Mouse (Mus musculus): ENCODE measurements around the gene Trio. TPM values are rescaled to one million over a fixed set of nuclear protein-coding genes. Genes with fewer than 3 reads are reported as not detected.

Gene Trio
- polyA plus RNA-seq, 1 experiment from 2014 or later: 44.7 TPM

DNA sequence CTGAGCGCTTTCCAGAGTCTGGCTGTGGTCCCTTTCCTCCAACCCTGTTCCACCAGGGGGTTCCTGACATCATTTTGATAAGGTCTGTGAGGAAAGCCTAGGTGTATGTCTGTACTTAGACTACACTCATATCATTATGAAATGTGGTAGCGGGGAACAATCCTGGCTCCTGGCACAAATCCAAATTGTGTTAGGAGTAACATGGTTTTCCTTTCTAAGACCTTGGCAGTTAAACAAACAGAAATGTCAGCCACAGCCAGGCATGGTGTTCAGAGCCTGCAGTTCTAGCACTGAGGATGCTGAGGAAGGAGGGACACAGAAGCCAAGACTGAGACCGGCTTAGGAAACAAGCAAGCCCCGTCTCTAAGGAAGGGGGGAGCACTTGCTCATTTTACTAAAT is 119.2 kb downstream of the Trio start:
- no peak for ATAC-seq (replicated peaks)

DNA sequence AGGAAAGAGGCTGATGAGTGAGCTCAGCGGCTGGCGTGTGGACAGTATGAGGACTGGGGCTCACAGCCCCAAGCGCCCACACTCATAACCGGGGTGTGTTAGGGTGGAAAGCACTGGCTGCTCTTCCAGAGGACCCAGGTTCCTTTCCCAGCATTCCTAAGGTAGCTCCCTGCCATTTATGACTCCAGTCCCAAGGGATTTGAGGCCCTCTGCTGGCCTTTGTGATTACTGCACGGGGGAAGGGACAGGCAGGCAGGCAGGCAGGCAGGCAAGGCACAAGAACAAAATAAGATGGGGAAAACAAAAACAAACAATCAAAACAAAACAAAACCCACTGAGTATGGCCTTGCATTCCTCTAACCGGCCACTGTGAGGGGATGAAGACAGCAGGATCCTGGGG is 120.3 kb downstream of the Trio start:
- Histone ChIP-seq H3K4me1 (peaks cover 49% of the 10 kb centered on the region), H3K36me3 (peaks cover 15% of the 10 kb centered on the region), H3K9ac (replicated peaks) (no peak overlapping the region), H3K9me3 (no peaks in the 10 kb centered on the region), H3K4me2 (replicated peaks) (no peak overlapping the region), H3K27ac (replicated peaks) (no peak overlapping the region), H3K27me3 (no peaks in the 10 kb centered on the region), H3K4me3 (no peak overlapping the region)
- ATAC-seq (replicated peaks): peak; percentile 27; the same call in 1 of the 2 replicates
- 63% methylated on average over 6 of the region's 6 CpGs for WGBS

More for the DNA sequence above, 119.2 kb downstream of the Trio start:
- Histone ChIP-seq H3K4me1 (peaks cover 49% of the 10 kb centered on the region), H3K9ac (replicated peaks) (no peak overlapping the region), H3K9me3 (no peaks in the 10 kb centered on the region), H3K4me2 (replicated peaks) (no peak overlapping the region), H3K27me3 (no peaks in the 10 kb centered on the region), H3K4me3 (no peak overlapping the region), H3K36me3 (peaks cover 9% of the 10 kb centered on the region; the same call in 1 of the 2 replicates), H3K27ac (replicated peaks) (0 out of 2 replicates have a peak overlapping the region, but pooled peaks have one; percentile 0)
- 34% methylated on average over 4 of the region's 4 CpGs for WGBS

DNA sequence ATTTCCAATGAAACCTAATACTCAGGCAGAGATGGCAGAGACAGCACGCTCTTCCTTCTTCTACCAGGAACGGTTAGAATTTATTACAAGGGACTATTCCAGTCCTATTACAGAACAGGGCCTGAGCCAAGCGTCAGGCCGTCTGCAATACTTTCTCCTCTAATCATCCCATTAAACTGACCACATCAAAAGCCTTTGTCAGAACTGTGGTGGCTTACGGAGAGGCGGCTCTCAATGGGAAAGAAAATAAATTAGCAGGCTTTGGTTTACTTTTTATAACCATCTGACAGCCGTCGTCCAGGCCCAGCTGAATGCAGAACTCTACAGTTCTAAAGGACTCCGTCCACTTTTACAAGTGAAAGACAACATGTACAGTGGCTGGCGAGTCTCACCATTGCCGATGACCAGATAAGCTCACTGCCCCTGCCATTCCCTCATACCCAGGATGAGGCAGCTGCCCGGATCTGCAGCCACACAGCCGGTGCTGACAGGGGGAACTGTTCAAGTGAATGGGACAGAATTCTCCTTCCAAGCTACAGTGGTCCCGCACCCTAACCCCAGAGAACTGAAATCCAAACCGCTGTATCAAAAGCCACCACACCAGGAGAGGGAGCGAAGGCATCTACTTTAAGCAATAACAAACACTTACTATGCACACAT is 121.2 kb downstream of the Trio start:
- ATAC-seq (replicated peaks): no peak

GRCm38 (mm10) chr15:27901200-27901599 is 124.4 kb downstream of the Trio start:
- H3K4me1 ChIP-seq: peaks cover 32% of the 10 kb centered on the region
- no peaks in the 10 kb centered on the region for H3K9me3 ChIP-seq
- 87% methylated on average over 15 of the region's 15 CpGs for WGBS
- H3K4me2 ChIP-seq (replicated peaks): no peak overlapping the region
- H3K4me3 ChIP-seq: no peak overlapping the region
- H3K27ac ChIP-seq (replicated peaks): no peak overlapping the region
- no peak for ATAC-seq (replicated peaks)
- no peaks in the 10 kb centered on the region for H3K27me3 ChIP-seq
- H3K9ac ChIP-seq (replicated peaks): no peak overlapping the region
- H3K36me3 ChIP-seq: peaks cover 29% of the 10 kb centered on the region

More for the DNA sequence above, 121.2 kb downstream of the Trio start:
- WGBS: 40% methylated on average over 16 of the region's 16 CpGs
- Histone ChIP-seq H3K4me3 (no peak overlapping the region), H3K27me3 (no peaks in the 10 kb centered on the region), H3K9ac (replicated peaks) (no peak overlapping the region), H3K36me3 (peaks cover 18% of the 10 kb centered on the region), H3K4me2 (replicated peaks) (no peak overlapping the region), H3K9me3 (no peaks in the 10 kb centered on the region), H3K4me1 (peaks cover 49% of the 10 kb centered on the region), H3K27ac (replicated peaks) (no peak overlapping the region; the same call in 1 of the 2 replicates)

DNA sequence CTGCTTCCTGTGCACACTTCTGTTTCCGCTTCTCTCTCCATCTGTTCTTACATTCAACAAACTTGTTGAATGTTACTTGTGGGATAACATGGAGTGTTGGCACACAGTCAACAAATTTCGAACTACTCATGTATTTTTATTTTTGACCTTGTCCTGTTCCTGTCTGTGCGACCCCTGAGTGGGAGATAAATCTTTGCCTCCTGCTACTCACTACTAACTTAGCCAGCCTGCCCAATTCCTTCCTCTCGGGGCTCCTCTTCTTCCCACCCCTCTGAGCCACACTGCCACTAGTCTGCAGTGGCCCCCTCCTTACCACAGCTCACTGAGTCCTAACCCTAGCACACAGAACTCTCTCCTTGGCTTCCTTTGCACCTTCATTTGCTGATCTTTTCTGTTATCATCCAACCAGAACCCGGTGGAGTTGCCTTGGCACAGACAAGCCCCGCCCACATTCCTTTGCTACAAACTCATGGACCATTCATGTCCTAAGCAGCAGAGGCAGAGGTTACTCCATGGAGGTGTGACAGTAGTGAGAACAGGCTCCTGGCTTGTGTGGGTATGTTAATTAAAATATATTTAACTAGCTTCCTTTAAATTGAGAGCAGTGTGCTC is 126.7 kb downstream of the Trio start:
- peaks cover 33% of the 10 kb centered on the region for H3K36me3 ChIP-seq
- no peaks in the 10 kb centered on the region for H3K27me3 ChIP-seq
- ATAC-seq (replicated peaks): no peak
- WGBS: 87% methylated on average over 6 of the region's 6 CpGs
- no peak overlapping the region for H3K27ac ChIP-seq (replicated peaks)
- no peaks in the 10 kb centered on the region for H3K9me3 ChIP-seq
- H3K9ac ChIP-seq (replicated peaks): no peak overlapping the region
- H3K4me2 ChIP-seq (replicated peaks): no peak overlapping the region
- H3K4me1 ChIP-seq: peaks cover 10% of the 10 kb centered on the region
- H3K4me3 ChIP-seq: no peak overlapping the region

- H3K9ac ChIP-seq (replicated peaks): no peak overlapping the region
- 0 out of 2 replicates have a peak, but pooled peaks have one; percentile 39 for ATAC-seq (replicated peaks)
- peaks cover 27% of the 10 kb centered on the region for H3K36me3 ChIP-seq
These were observed 131.5 kb downstream of the Trio start for GRCm38 (mm10) chr15:27894112-27894511.

GRCm38 (mm10) chr15:27892029-27892428 is 133.6 kb downstream of the Trio start:
- Histone ChIP-seq H3K9ac (replicated peaks) (no peak overlapping the region), H3K4me2 (replicated peaks) (no peak overlapping the region), H3K27ac (replicated peaks) (0 out of 2 replicates have a peak overlapping the region, but pooled peaks have one; percentile 7), H3K27me3 (no peaks in the 10 kb centered on the region), H3K4me1 (peaks cover 7% of the 10 kb centered on the region; the same call in 1 of the 2 replicates), H3K36me3 (peaks cover 31% of the 10 kb centered on the region), H3K9me3 (no peaks in the 10 kb centered on the region), H3K4me3 (no peak overlapping the region)
- WGBS: 27% methylated on average over 5 of the region's 5 CpGs
- ATAC-seq (replicated peaks): no peak

More at GRCm38 (mm10) chr15:27894112-27894511, 131.5 kb downstream of the Trio start:
- H3K4me1 ChIP-seq: peaks cover 7% of the 10 kb centered on the region; the same call in 1 of the 2 replicates
- WGBS: 66% methylated on average over 12 of the region's 12 CpGs
- H3K4me3 ChIP-seq: no peak overlapping the region
- H3K9me3 ChIP-seq: no peaks in the 10 kb centered on the region
- H3K4me2 ChIP-seq (replicated peaks): no peak overlapping the region
- no peaks in the 10 kb centered on the region for H3K27me3 ChIP-seq
- H3K27ac ChIP-seq (replicated peaks): no peak overlapping the region

GRCm38 (mm10) chr15:27890666-27891065 is 135.0 kb downstream of the Trio start:
- peaks cover 28% of the 10 kb centered on the region for H3K36me3 ChIP-seq
- no peak overlapping the region for H3K9ac ChIP-seq (replicated peaks)
- ATAC-seq (replicated peaks): no peak
- H3K27ac ChIP-seq (replicated peaks): no peak overlapping the region
- H3K27me3 ChIP-seq: no peaks in the 10 kb centered on the region
- WGBS: 95% methylated on average over 5 of the region's 5 CpGs
- no peak overlapping the region for H3K4me2 ChIP-seq (replicated peaks)
- no peak overlapping the region for H3K4me3 ChIP-seq
- H3K9me3 ChIP-seq: no peaks in the 10 kb centered on the region
- H3K4me1 ChIP-seq: peaks cover 7% of the 10 kb centered on the region; the same call in 1 of the 2 replicates

DNA sequence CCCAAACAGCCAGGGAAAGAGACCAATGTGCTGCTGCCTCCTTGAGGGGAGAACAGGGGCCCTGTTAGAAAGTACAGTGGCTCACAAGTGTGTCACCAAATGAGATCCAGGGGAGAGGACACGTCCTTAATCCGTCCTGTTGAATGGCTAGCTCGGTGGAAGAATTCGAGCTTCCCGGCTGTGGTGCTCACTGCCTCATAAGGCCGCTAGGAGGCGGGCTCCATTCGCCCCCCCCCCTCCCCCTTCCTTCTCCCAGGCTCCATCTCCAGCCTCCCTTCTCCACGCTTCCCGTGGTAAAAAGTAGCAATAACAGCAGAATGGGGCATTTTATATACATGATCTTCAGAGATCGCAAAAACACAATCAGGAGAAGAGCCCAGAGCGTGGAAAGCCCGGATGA is 137.5 kb downstream of the Trio start:
- peaks cover 23% of the 10 kb centered on the region for H3K36me3 ChIP-seq
- H3K9ac ChIP-seq (replicated peaks): no peak overlapping the region
- H3K27ac ChIP-seq (replicated peaks): no peak overlapping the region
- H3K4me2 ChIP-seq (replicated peaks): no peak overlapping the region
- ATAC-seq (replicated peaks): no peak
- H3K4me1 ChIP-seq: peaks cover 12% of the 10 kb centered on the region; the same call in 1 of the 2 replicates
- WGBS: 42% methylated on average over 13 of the region's 13 CpGs
- no peaks in the 10 kb centered on the region for H3K9me3 ChIP-seq
- no peaks in the 10 kb centered on the region for H3K27me3 ChIP-seq
- H3K4me3 ChIP-seq: no peak overlapping the region

DNA sequence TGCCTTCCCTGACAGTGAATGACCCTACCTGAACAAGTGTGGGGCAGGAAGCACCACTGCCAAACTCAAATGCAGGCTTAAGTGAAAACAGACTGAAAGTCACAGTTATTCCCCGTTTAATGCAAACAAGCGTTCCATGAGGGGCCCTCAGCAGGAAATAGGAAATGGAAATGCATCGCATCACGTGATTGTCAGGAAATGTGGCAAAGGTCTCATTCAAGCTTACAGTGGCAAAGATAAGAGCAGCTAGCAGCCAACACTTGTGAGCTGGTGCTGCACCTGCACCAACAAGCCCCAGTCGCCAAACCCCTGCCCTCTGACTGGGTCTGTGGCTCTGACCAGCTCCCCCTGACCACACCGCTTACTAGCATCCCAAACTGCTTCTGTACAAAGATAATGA is 138.7 kb downstream of the Trio start:
- Histone ChIP-seq H3K9me3 (no peaks in the 10 kb centered on the region), H3K4me2 (replicated peaks) (no peak overlapping the region), H3K9ac (replicated peaks) (no peak overlapping the region), H3K36me3 (peaks cover 23% of the 10 kb centered on the region), H3K27me3 (no peaks in the 10 kb centered on the region), H3K4me3 (no peak overlapping the region), H3K27ac (replicated peaks) (no peak overlapping the region), H3K4me1 (peaks cover 9% of the 10 kb centered on the region; the same call in 1 of the 2 replicates)
- WGBS: 90% methylated on average over 6 of the region's 6 CpGs
- no peak for ATAC-seq (replicated peaks)

DNA sequence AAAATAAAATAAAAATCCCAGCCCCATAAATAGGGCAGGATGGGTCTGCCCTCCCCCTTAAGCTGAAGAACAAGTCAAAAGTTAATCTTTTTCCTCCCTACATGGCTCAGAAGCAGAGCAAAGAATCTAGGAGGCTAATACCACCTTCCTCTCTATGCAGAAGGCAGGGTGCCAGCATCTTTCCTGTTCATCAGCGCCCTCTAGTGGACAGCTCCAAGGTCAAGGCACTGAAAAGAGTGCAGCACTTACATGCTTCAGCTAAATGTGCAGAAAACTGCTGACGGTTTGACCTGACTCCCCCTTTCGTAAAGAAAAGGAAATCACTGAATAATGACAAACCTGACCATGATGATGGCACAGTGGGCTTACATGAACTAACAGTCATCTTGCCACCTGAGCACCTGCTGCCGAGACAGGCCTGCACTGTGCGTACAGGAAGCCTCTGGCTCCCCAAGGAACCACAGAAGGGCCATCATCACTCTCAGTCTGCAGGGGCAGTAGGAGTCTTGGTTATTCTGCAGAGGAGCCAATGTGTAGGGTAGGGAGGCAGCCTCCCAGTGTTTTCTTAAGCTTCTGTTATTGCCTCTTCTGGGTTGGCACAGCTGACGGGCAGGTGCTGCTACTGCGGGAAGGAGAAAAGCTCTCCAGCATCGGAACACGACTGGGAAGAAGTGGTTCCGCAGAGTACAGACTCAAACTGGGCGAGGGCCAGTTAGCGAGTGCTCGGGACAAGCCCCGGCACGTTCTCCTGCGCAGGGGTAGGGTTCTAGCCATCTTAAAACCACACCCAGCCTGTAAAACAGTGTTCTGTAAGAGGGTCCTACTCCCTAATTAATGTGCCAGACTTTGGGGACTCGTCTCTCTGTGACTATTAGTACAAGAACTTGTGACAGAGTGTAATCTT is 141.0 kb downstream of the Trio start:
- ATAC-seq (replicated peaks): peak; percentile 80
- H3K9ac ChIP-seq (replicated peaks): no peak overlapping the region
- peak overlapping the region; percentile 21; the same call in 1 of the 2 replicates for H3K27ac ChIP-seq (replicated peaks)
- H3K4me3 ChIP-seq: no peak overlapping the region
- 71% methylated on average over 17 of the region's 17 CpGs for WGBS
- H3K27me3 ChIP-seq: no peaks in the 10 kb centered on the region
- H3K4me2 ChIP-seq (replicated peaks): no peak overlapping the region
- H3K36me3 ChIP-seq: peaks cover 24% of the 10 kb centered on the region
- H3K4me1 ChIP-seq: peaks cover 5% of the 10 kb centered on the region; the same call in 1 of the 2 replicates
- H3K9me3 ChIP-seq: no peaks in the 10 kb centered on the region

Data from forebrain, embryonic 15.5 days (tissue).